Mouse (Mus musculus): Measurements from ENCODE around the gene Nploc4. TPM values are rescaled to one million over a fixed set of nuclear protein-coding genes. Genes with fewer than 3 reads are reported as not detected.
"Not testable (repeated sequence)": the region's sequence is repeated elsewhere in the genome, so short reads cannot be mapped to it uniquely, and the experiment has no call there.

Nploc4 gene
- total RNA-seq, 1 experiment from 2014 or later, result 83.9 TPM

- DNase-seq, result no peak
Observed at GRCm38 (mm10) chr11:120352571-120353290, 84.8 kb downstream of the Nploc4 start.

GRCm38 (mm10) chr11:120352093-120352350 lies 85.5 kb downstream of the Nploc4 start:
- DNase-seq, result not testable (repeated sequence)

GRCm38 (mm10) chr11:120351250-120352092 lies 86.0 kb downstream of the Nploc4 start:
- DNase-seq, result no peak

GRCm38 (mm10) chr11:120350711-120351110 lies 86.8 kb downstream of the Nploc4 start:
- no peak for DNase-seq

GRCm38 (mm10) chr11:120349986-120350702 lies 87.4 kb downstream of the Nploc4 start:
- DNase-seq, result peak; percentile 89

- no peak for DNase-seq
Observed at GRCm38 (mm10) chr11:120349371-120349985, 88.0 kb downstream of the Nploc4 start.

GRCm38 (mm10) chr11:120348684-120349370 lies 88.7 kb downstream of the Nploc4 start:
- peak; percentile 62 for DNase-seq

GRCm38 (mm10) chr11:120347791-120348683 lies 89.5 kb downstream of the Nploc4 start, which contains the start of gene Actg1:
Gene Actg1 (minus strand): TSS chr11:120348542.
- DNase-seq, result peak; percentile 90

- DNase-seq, result no peak
Observed at GRCm38 (mm10) chr11:120347301-120347700, 90.2 kb downstream of the Nploc4 start.

GRCm38 (mm10) chr11:120346383-120347034 lies 91.0 kb downstream of the Nploc4 start:
- DNase-seq, result not testable (repeated sequence)

GRCm38 (mm10) chr11:120345067-120345681 lies 92.3 kb downstream of the Nploc4 start:
- no peak for DNase-seq

GRCm38 (mm10) chr11:120344310-120344920 lies 93.1 kb downstream of the Nploc4 start:
- no peak for DNase-seq

GRCm38 (mm10) chr11:120343519-120344309 lies 93.8 kb downstream of the Nploc4 start:
- DNase-seq, result no peak

- no peak for DNase-seq
Observed at GRCm38 (mm10) chr11:120342656-120343160, 94.8 kb downstream of the Nploc4 start.

- no peak for DNase-seq
Observed at GRCm38 (mm10) chr11:120341661-120342060, 95.8 kb downstream of the Nploc4 start.

- no peak for DNase-seq
Observed at GRCm38 (mm10) chr11:120339978-120340513, 97.5 kb downstream of the Nploc4 start.

GRCm38 (mm10) chr11:120338786-120339185 lies 98.7 kb downstream of the Nploc4 start:
- no peak for DNase-seq

- no peak for DNase-seq
Observed at GRCm38 (mm10) chr11:120337447-120337846, 100.1 kb downstream of the Nploc4 start.
